16 mouse cellular contexts compared by ENCODE assay signal in the genomic region with DNA sequence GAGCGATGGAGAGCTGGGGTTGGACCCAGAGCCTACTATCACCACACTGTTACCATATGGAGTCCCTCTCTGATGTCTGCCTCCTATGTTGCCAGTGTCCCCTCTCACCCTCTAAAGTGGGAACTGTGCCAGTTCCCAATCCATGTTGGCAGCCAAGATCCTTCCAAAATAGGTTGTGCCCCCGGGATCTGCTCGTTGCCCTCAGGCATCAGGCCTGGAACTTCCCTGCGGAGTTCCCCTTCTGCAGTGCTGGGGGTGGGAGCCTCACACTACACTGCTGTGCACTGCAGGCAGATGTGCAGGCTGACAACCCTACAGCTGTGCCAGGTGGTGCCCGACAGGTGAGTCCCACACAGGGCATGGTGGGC. TPM values are rescaled to one million over a fixed set of nuclear protein-coding genes. Genes with fewer than 3 reads are reported as not detected.
DNase-seq lines count a peak whose midpoint lies in the region; ATAC-seq lines count a peak whose summit lies in the region.
"Had no signal": no experiment of that assay in that cellular context is flagged by ENCODE, and none has a peak within 500 bp of the region (broad histone marks: within the 10 kb centered on the region; RNA-seq: fewer than 3 reads in every experiment).

No protein-coding gene starts in this region.

- no peak overlapping the region for H3K9ac ChIP-seq in heart, embryonic 15.5 days
- H3K9ac ChIP-seq in limb, embryonic 12.5 days (replicated peaks): no peak overlapping the region
- no peak overlapping the region for H3K9ac ChIP-seq in embryonic facial prominence, embryonic 14.5 days (ENCODE audit: low read depth, low read length)
- no peak overlapping the region for H3K9ac ChIP-seq in neural tube, embryonic 15.5 days (replicated peaks)
- no peak overlapping the region for H3K9ac ChIP-seq in midbrain, embryonic 16.5 days (ENCODE audit: low read depth, low read length)
- H3K9ac ChIP-seq: forebrain, embryonic 13.5 days; neural tube, embryonic 12.5 days had no signal

- 0 out of 2 replicates have a peak overlapping the region, but pooled peaks have one; percentile 13 for H3K27ac ChIP-seq in heart, embryonic 15.5 days
- H3K27ac ChIP-seq in limb, embryonic 12.5 days: 0 out of 2 replicates have a peak overlapping the region, but pooled peaks have one; percentile 41
- no peak overlapping the region; the same call in 1 of the 2 replicates for H3K27ac ChIP-seq in limb, embryonic 10.5 days
- 0 out of 2 replicates have a peak overlapping the region, but pooled peaks have one; percentile 21 for H3K27ac ChIP-seq in embryonic facial prominence, embryonic 14.5 days (replicated peaks; ENCODE audit: low read depth, low read length)
- 0 out of 2 replicates have a peak overlapping the region, but pooled peaks have one; percentile 33 for H3K27ac ChIP-seq in neural tube, embryonic 15.5 days (replicated peaks)
- no peak overlapping the region for H3K27ac ChIP-seq in midbrain, embryonic 16.5 days (ENCODE audit: low read length)
- H3K27ac ChIP-seq: forebrain, embryonic 13.5 days; left cerebral cortex, adult 2 months; neural tube, embryonic 12.5 days had no signal

- H3K27me3 ChIP-seq in heart, embryonic 15.5 days: no peaks in the 10 kb centered on the region
- H3K27me3 ChIP-seq in limb, embryonic 12.5 days: no peaks in the 10 kb centered on the region
- H3K27me3 ChIP-seq in limb, embryonic 10.5 days (ENCODE audit: low read depth, poor library complexity, severe bottlenecking): no peaks in the 10 kb centered on the region
- no peaks in the 10 kb centered on the region for H3K27me3 ChIP-seq in embryonic facial prominence, embryonic 14.5 days (replicated peaks; ENCODE audit: control insufficient read depth, insufficient read depth, low read length)
- H3K27me3 ChIP-seq in neural tube, embryonic 15.5 days (replicated peaks): no peaks in the 10 kb centered on the region
- H3K27me3 ChIP-seq in midbrain, embryonic 16.5 days (ENCODE audit: control insufficient read depth, insufficient read depth, low read depth, low read length): no peaks in the 10 kb centered on the region
- H3K27me3 ChIP-seq: forebrain, embryonic 13.5 days; neural tube, embryonic 12.5 days had no signal

- DNase-seq in heart, postnatal 36 days: no peak
- no peak for DNase-seq in limb, embryonic 10.5 days (ENCODE audit: low spot score)
- DNase-seq in embryonic facial prominence, embryonic 14.5 days (ENCODE audit: low spot score): no peak
- DNase-seq: adrenal gland, postnatal 36 days; cerebellum, adult 8-10 months; liver; lung, adult 2 months; right cerebral cortex, postnatal 25 days; thymus, postnatal 36 days had no signal

- no peak overlapping the region for H3K4me2 ChIP-seq in heart, embryonic 15.5 days
- no peak overlapping the region for H3K4me2 ChIP-seq in limb, embryonic 12.5 days
- no peak overlapping the region for H3K4me2 ChIP-seq in embryonic facial prominence, embryonic 14.5 days (ENCODE audit: low read depth, low read length)
- H3K4me2 ChIP-seq in neural tube, embryonic 15.5 days: no peak overlapping the region
- no peak overlapping the region for H3K4me2 ChIP-seq in midbrain, embryonic 16.5 days (ENCODE audit: low read length)
- H3K4me2 ChIP-seq: forebrain, embryonic 13.5 days; neural tube, embryonic 12.5 days had no signal

- ATAC-seq in heart, embryonic 15.5 days (replicated peaks; ENCODE audit: insufficient number of reproducible peaks, insufficient read depth, low FRiP score, low read depth): no peak
- no peak for ATAC-seq in limb, embryonic 12.5 days (ENCODE audit: insufficient number of reproducible peaks, insufficient read depth, low FRiP score, low TSS enrichment, low read depth)
- ATAC-seq in embryonic facial prominence, embryonic 14.5 days (ENCODE audit: low read depth): no peak
- no peak for ATAC-seq in neural tube, embryonic 15.5 days (ENCODE audit: low FRiP score)
- ATAC-seq in midbrain, embryonic 16.5 days: no peak
- ATAC-seq: forebrain, embryonic 13.5 days had no signal

- H3K4me1 ChIP-seq in heart, embryonic 15.5 days (replicated peaks): peaks cover 57% of the 10 kb centered on the region
- peaks cover 65% of the 10 kb centered on the region for H3K4me1 ChIP-seq in limb, embryonic 12.5 days (replicated peaks)
- H3K4me1 ChIP-seq in limb, embryonic 10.5 days: peaks cover 62% of the 10 kb centered on the region
- H3K4me1 ChIP-seq in embryonic facial prominence, embryonic 14.5 days (ENCODE audit: control insufficient read depth, insufficient read depth, low read length): peaks cover 33% of the 10 kb centered on the region
- peaks cover 49% of the 10 kb centered on the region for H3K4me1 ChIP-seq in neural tube, embryonic 15.5 days
- H3K4me1 ChIP-seq in midbrain, embryonic 16.5 days (ENCODE audit: control insufficient read depth, insufficient read depth, low read length): peaks cover 8% of the 10 kb centered on the region

- no peaks in the 10 kb centered on the region for H3K36me3 ChIP-seq in heart, embryonic 15.5 days
- peaks cover 19% of the 10 kb centered on the region for H3K36me3 ChIP-seq in limb, embryonic 12.5 days
- H3K36me3 ChIP-seq in limb, embryonic 10.5 days: peaks cover 14% of the 10 kb centered on the region
- H3K36me3 ChIP-seq in embryonic facial prominence, embryonic 14.5 days (ENCODE audit: control insufficient read depth, insufficient read depth, low read length): 0 out of 2 replicates have a peak, but pooled peaks cover 10% of the 10 kb centered on the region
- no peaks in the 10 kb centered on the region for H3K36me3 ChIP-seq in neural tube, embryonic 15.5 days
- H3K36me3 ChIP-seq in midbrain, embryonic 16.5 days (ENCODE audit: control insufficient read depth, insufficient read depth, low read length): no peaks in the 10 kb centered on the region
- H3K36me3 ChIP-seq: neural tube, embryonic 12.5 days had no signal

- intact Hi-C loops in heart, postnatal 36 days (cut with DNase I): no loop called here

- H3K4me3 ChIP-seq in heart, embryonic 15.5 days: no peak overlapping the region
- H3K4me3 ChIP-seq in limb, embryonic 12.5 days (replicated peaks): no peak overlapping the region
- H3K4me3 ChIP-seq in limb, embryonic 10.5 days: no peak overlapping the region
- H3K4me3 ChIP-seq in embryonic facial prominence, embryonic 14.5 days (ENCODE audit: low read depth, low read length): no peak overlapping the region
- H3K4me3 ChIP-seq in neural tube, embryonic 15.5 days (replicated peaks): no peak overlapping the region
- no peak overlapping the region for H3K4me3 ChIP-seq in midbrain, embryonic 16.5 days (ENCODE audit: low read depth, low read length)
- H3K4me3 ChIP-seq: forebrain, embryonic 13.5 days; left cerebral cortex, adult 2 months; neural tube, embryonic 12.5 days had no signal

- no peaks in the 10 kb centered on the region for H3K9me3 ChIP-seq in heart, embryonic 15.5 days (replicated peaks)
- H3K9me3 ChIP-seq in limb, embryonic 12.5 days: 0 out of 2 replicates have a peak, but pooled peaks cover 3% of the 10 kb centered on the region
- no peaks in the 10 kb centered on the region for H3K9me3 ChIP-seq in limb, embryonic 10.5 days (replicated peaks)
- H3K9me3 ChIP-seq in embryonic facial prominence, embryonic 14.5 days (ENCODE audit: control insufficient read depth, low read length): no peaks in the 10 kb centered on the region
- no peaks in the 10 kb centered on the region for H3K9me3 ChIP-seq in neural tube, embryonic 15.5 days (replicated peaks)
- no peaks in the 10 kb centered on the region for H3K9me3 ChIP-seq in midbrain, embryonic 16.5 days (replicated peaks; ENCODE audit: control insufficient read depth, low read length, poor library complexity, severe bottlenecking)
- H3K9me3 ChIP-seq: forebrain, embryonic 13.5 days; neural tube, embryonic 12.5 days had no signal

- WGBS in heart, embryonic 15.5 days: 56% methylated on average over 5 of the region's 5 CpGs
- WGBS in limb, embryonic 12.5 days: 93% methylated on average over 5 of the region's 5 CpGs
- WGBS in limb, embryonic 10.5 days: 89% methylated on average over 5 of the region's 5 CpGs
- 70% methylated on average over 5 of the region's 5 CpGs for WGBS in embryonic facial prominence, embryonic 14.5 days
- WGBS in neural tube, embryonic 15.5 days: 71% methylated on average over 5 of the region's 5 CpGs
- whole genome bisulfite sequencing in midbrain, embryonic 16.5 days: 79% methylated on average over 5 of the region's 5 CpGs

RNA-seq across cellular contexts. Expression of a gene that starts 19.8 kb away (rescaled TPM):
- 1.1 and 1.4 TPM in 2 replicates for polyA plus RNA-seq in heart, embryonic 15.5 days (2015; fragmentation: Nextera tagmentation; extraction: Ambion mirVana)
- 10 to 100 TPM; 33.3 to 40.1 TPM for total RNA-seq in heart, postnatal 36 days (2021)
- 3.2 and 3.5 TPM in 2 replicates for polyA plus RNA-seq in limb, embryonic 12.5 days (2016; fragmentation: Nextera tagmentation; extraction: Ambion mirVana)
- polyA plus RNA-seq in limb, embryonic 10.5 days (2016; fragmentation: Nextera tagmentation; extraction: Ambion mirVana): 1.9 and 2.3 TPM in 2 replicates
- polyA plus RNA-seq in embryonic facial prominence, embryonic 14.5 days (2014; fragmentation: Nextera tagmentation; extraction: Ambion mirVana): 2.9 and 3.0 TPM in 2 replicates
- polyA plus RNA-seq in neural tube, embryonic 15.5 days (2015; fragmentation: Nextera tagmentation; extraction: Ambion mirVana): 1.3 and 1.7 TPM in 2 replicates
- polyA plus RNA-seq in midbrain, embryonic 16.5 days (2015; fragmentation: Nextera tagmentation; extraction: Ambion mirVana): 1.2 and 1.6 TPM in 2 replicates

RNA-seq across cellular contexts. Expression of a gene that starts 44.7 kb away (rescaled TPM):
- polyA plus RNA-seq in heart, embryonic 15.5 days (2015; fragmentation: Nextera tagmentation; extraction: Ambion mirVana): 4.2 and 12.0 TPM in 2 replicates
- total RNA-seq in heart, postnatal 36 days (2021): 1 to 10 TPM; 3.1 to 3.2 TPM
- 11.1 and 12.8 TPM in 2 replicates for polyA plus RNA-seq in limb, embryonic 12.5 days (2016; fragmentation: Nextera tagmentation; extraction: Ambion mirVana)
- polyA plus RNA-seq in limb, embryonic 10.5 days (2016; fragmentation: Nextera tagmentation; extraction: Ambion mirVana): 6.8 and 11.1 TPM in 2 replicates
- 8.9 and 9.4 TPM in 2 replicates for polyA plus RNA-seq in embryonic facial prominence, embryonic 14.5 days (2014; fragmentation: Nextera tagmentation; extraction: Ambion mirVana)
- polyA plus RNA-seq in neural tube, embryonic 15.5 days (2015; fragmentation: Nextera tagmentation; extraction: Ambion mirVana): 8.6 and 24.0 TPM in 2 replicates
- 6.1 and 6.8 TPM in 2 replicates for polyA plus RNA-seq in midbrain, embryonic 16.5 days (2015; fragmentation: Nextera tagmentation; extraction: Ambion mirVana)

Comparison
In these comparisons a context has a peak if more than half of its experiments do, and no peak if none do; other contexts are left out.
1. H3K27ac ChIP-seq: peak in heart, embryonic 15.5 days (single experiment), limb, embryonic 12.5 days (single experiment), embryonic facial prominence, embryonic 14.5 days (single experiment) and neural tube, embryonic 15.5 days (single experiment); none in limb, embryonic 10.5 days (single experiment) and midbrain, embryonic 16.5 days (single experiment).